Mouse (Mus musculus) spleen, adult 2 months (tissue): ENCODE measurements around the gene Pagr1a.

ENCODE experiments used
- CTCF ChIP-seq: fragments of 200-500 bp; IDR thresholded peaks from 2 replicates; pipeline ENCODE4 v1.5.1; 2011; ENCODE audit warnings: mild to moderate bottlenecking, inconsistent platforms; ENCODE audit not compliant: insufficient read depth, insufficient read length, insufficient replicate concordance; ENCODE audit errors: extremely low read depth
- POLR2A ChIP-seq: fragments of 200-500 bp; IDR thresholded peaks from 2 replicates; pipeline ENCODE4 v1.6.1; 2011; ENCODE audit warnings: low read depth, low read length, inconsistent platforms

DNA sequence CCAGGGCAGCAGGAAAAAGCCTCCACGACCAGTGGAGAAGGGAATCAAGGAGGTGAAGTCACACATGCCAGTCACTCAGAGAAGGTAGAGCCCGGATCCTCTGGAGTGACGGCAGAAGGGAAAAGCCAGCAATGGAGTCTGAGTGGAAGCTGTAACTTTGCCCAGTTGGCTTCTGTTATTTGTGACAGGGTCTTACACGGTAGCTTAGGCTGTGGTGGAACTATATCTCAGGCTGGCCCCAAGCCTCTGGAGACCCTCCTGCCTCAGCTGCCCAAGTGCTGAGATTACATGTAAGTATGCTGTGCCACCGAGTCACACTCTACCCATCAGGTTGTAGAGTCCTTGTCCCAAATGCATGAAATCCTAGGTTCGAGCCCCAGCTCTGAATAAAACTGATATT is 3.8 kb downstream of the Pagr1a start:
- no peak for TF ChIP-seq CTCF
- no peak for TF ChIP-seq POLR2A
